Mouse (Mus musculus): ENCODE data around the gene Tmem37. TPM values are rescaled to one million over a fixed set of nuclear protein-coding genes. Genes with fewer than 3 reads are reported as not detected.

The Tmem37 gene
- polyA plus RNA-seq, 1 experiment from 2014 or later: 7.3 TPM

GRCm38 (mm10) chr1:120055475-120055874 is 18.4 kb downstream of the Tmem37 start:
- no peaks in the 10 kb centered on the region for H3K9me3 ChIP-seq (replicated peaks)
- peaks cover 3% of the 10 kb centered on the region; the same call in 1 of the 2 replicates for H3K4me1 ChIP-seq (replicated peaks)
- H3K4me2 ChIP-seq: no peak overlapping the region
- no peaks in the 10 kb centered on the region for H3K36me3 ChIP-seq
- H3K27ac ChIP-seq: no peak overlapping the region
- H3K4me3 ChIP-seq: no peak overlapping the region
- ATAC-seq (replicated peaks; ENCODE audit: insufficient number of reproducible peaks, insufficient read depth, low FRiP score, low read depth): peak; percentile 27; the same call in 1 of the 2 replicates
- H3K9ac ChIP-seq: no peak overlapping the region
- WGBS: 61% methylated on average over 6 of the region's 6 CpGs
- no peaks in the 10 kb centered on the region for H3K27me3 ChIP-seq

DNA sequence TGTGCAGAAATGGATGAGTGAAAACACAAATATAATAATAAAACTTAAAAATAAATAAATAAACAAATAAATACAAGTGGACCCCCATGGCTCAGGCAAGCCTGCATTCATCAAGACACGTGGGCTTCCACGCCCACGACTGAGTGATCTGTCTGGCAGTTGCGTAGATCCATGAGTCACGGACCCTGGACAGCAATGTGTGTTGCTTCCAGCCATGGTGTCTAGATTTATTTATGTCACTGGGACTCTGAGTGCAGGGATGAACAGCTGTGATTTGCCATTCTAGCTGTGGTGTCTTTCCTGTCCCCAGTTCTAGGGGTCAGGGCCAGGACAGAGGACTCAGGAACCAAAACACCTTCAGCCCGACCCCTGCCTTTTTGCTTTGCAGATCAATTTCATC is 18.9 kb downstream of the Tmem37 start:
- H3K4me3 ChIP-seq: no peak overlapping the region
- H3K27ac ChIP-seq: no peak overlapping the region
- no peak overlapping the region for H3K4me2 ChIP-seq
- no peaks in the 10 kb centered on the region for H3K9me3 ChIP-seq (replicated peaks)
- no peak for ATAC-seq (replicated peaks; ENCODE audit: insufficient number of reproducible peaks, insufficient read depth, low FRiP score, low read depth)
- H3K27me3 ChIP-seq: no peaks in the 10 kb centered on the region
- H3K9ac ChIP-seq: no peak overlapping the region
- H3K4me1 ChIP-seq (replicated peaks): peaks cover 3% of the 10 kb centered on the region; the same call in 1 of the 2 replicates
- H3K36me3 ChIP-seq: no peaks in the 10 kb centered on the region
- 78% methylated on average over 6 of the region's 6 CpGs for WGBS

GRCm38 (mm10) chr1:120051070-120051469 is 22.8 kb downstream of the Tmem37 start:
- no peak for ATAC-seq (replicated peaks; ENCODE audit: insufficient number of reproducible peaks, insufficient read depth, low FRiP score, low read depth)
- no peak overlapping the region for H3K9ac ChIP-seq

GRCm38 (mm10) chr1:120047325-120047724 is 26.5 kb downstream of the Tmem37 start:
- no peaks in the 10 kb centered on the region for H3K27me3 ChIP-seq
- no peak overlapping the region for H3K9ac ChIP-seq
- no peaks in the 10 kb centered on the region for H3K4me1 ChIP-seq (replicated peaks)
- no peak overlapping the region for H3K4me2 ChIP-seq
- no peak for ATAC-seq (replicated peaks; ENCODE audit: insufficient number of reproducible peaks, insufficient read depth, low FRiP score, low read depth)
- no peaks in the 10 kb centered on the region for H3K36me3 ChIP-seq
- no peak overlapping the region for H3K4me3 ChIP-seq
- H3K27ac ChIP-seq: no peak overlapping the region
- H3K9me3 ChIP-seq (replicated peaks): no peaks in the 10 kb centered on the region

More at GRCm38 (mm10) chr1:120051070-120051469, 22.8 kb downstream of the Tmem37 start:
- Histone ChIP-seq H3K36me3 (no peaks in the 10 kb centered on the region), H3K4me1 (replicated peaks) (no peaks in the 10 kb centered on the region), H3K9me3 (replicated peaks) (no peaks in the 10 kb centered on the region), H3K4me3 (no peak overlapping the region), H3K27ac (no peak overlapping the region), H3K27me3 (no peaks in the 10 kb centered on the region), H3K4me2 (no peak overlapping the region)
- 52% methylated on average over 1 of the region's 1 CpGs for WGBS

DNA sequence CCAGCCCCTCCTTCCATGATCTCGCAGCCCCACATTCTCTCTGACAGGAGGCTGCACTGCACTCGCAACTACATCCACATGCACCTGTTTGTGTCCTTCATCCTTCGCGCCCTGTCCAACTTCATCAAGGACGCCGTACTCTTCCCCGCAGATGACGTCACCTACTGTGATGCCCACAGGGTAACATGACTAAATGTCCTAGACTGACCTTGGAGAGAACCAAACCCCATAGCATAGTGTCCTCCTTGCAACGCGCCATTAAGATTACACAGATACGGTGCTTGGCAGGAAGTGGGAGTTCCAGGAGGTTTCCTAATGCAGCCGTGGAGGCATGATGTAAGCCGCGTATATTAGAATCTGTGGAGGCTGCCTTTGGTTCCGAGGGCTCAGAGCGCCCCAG is 29.3 kb downstream of the Tmem37 start:
- 80% methylated on average over 16 of the region's 16 CpGs for WGBS
- Histone ChIP-seq H3K9me3 (replicated peaks) (no peaks in the 10 kb centered on the region), H3K4me3 (no peak overlapping the region), H3K4me2 (no peak overlapping the region), H3K9ac (no peak overlapping the region), H3K27ac (no peak overlapping the region), H3K27me3 (no peaks in the 10 kb centered on the region), H3K4me1 (replicated peaks) (no peaks in the 10 kb centered on the region), H3K36me3 (no peaks in the 10 kb centered on the region)
- no peak for ATAC-seq (replicated peaks; ENCODE audit: insufficient number of reproducible peaks, insufficient read depth, low FRiP score, low read depth)

- Histone ChIP-seq H3K4me3 (no peak overlapping the region), H3K4me2 (no peak overlapping the region), H3K4me1 (replicated peaks) (peaks cover under 1% of the 10 kb centered on the region), H3K27me3 (no peaks in the 10 kb centered on the region), H3K36me3 (no peaks in the 10 kb centered on the region), H3K9ac (no peak overlapping the region), H3K27ac (no peak overlapping the region), H3K9me3 (replicated peaks) (no peaks in the 10 kb centered on the region)
- no peak for ATAC-seq (replicated peaks; ENCODE audit: insufficient number of reproducible peaks, insufficient read depth, low FRiP score, low read depth)
- 72% methylated on average over 8 of the region's 8 CpGs for WGBS
These were observed 31.5 kb downstream of the Tmem37 start for GRCm38 (mm10) chr1:120042421-120042820.

DNA sequence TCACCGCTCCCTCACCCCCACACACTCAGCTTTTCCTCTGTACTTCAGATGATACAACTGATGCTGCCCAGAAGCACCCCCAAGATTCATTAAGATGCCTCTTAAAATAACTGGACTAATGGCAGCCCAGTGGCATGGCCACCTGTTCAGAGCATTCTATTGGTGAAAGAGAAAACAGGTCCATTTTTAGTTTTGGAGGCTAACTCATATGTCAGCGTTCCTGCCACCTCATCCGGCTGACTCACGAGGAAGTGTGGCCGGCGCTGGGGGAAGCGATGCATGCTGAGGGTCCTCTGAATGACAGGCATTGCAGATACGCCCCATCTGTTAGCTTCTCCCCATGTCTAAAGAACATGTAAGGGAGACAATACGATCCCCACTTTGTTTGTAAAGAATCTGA is 35.3 kb downstream of the Tmem37 start:
- no peak for ATAC-seq (replicated peaks; ENCODE audit: insufficient number of reproducible peaks, insufficient read depth, low FRiP score, low read depth)
- no peak overlapping the region for H3K9ac ChIP-seq
- WGBS: 74% methylated on average over 9 of the region's 9 CpGs

DNA sequence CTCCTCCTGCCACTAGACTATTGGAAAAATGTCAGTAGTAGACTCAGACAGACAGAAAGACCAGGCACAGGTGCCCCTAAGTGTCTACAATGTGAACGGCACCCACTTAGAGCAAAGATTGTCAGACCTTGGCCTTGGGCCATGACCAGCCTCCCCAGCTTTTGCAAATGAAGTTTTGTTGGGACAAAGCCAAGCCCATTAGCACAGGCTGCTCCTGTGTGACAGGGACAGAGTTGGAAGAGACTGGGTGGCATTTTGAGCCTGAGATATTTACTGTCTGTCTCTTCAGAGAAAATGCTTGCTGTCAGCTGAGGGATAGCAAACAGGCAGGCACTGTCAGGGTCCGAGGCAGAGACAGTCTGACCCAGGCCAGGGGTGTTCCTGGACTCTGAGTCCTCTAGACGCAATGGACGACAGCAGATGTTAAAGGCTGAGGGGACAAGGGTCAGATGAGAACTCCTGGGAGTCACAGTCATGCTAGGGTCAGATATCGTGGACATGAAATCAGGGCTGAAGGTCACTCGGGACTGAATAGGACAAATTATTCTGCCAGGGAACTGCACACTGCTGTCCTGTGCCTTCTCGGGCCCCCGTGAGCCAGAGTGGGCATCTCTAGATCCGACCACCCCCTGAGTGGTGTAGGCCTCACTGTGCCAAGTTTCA is 36.7 kb downstream of the Tmem37 start:
- H3K27me3 ChIP-seq: no peaks in the 10 kb centered on the region
- H3K4me3 ChIP-seq: no peak overlapping the region
- no peak overlapping the region for H3K9ac ChIP-seq
- 0 out of 2 replicates have a peak overlapping the region, but pooled peaks have one; percentile 53 for H3K27ac ChIP-seq
- H3K4me1 ChIP-seq (replicated peaks): peaks cover 13% of the 10 kb centered on the region
- 61% methylated on average over 9 of the region's 9 CpGs for WGBS
- no peak overlapping the region for H3K4me2 ChIP-seq
- H3K36me3 ChIP-seq: no peaks in the 10 kb centered on the region
- H3K9me3 ChIP-seq (replicated peaks): no peaks in the 10 kb centered on the region
- no peak for ATAC-seq (replicated peaks; ENCODE audit: insufficient number of reproducible peaks, insufficient read depth, low FRiP score, low read depth)

More for the DNA sequence above, 35.3 kb downstream of the Tmem37 start:
- Histone ChIP-seq H3K27me3 (no peaks in the 10 kb centered on the region), H3K36me3 (no peaks in the 10 kb centered on the region), H3K4me1 (replicated peaks) (peaks cover 9% of the 10 kb centered on the region), H3K9me3 (replicated peaks) (no peaks in the 10 kb centered on the region), H3K27ac (no peak overlapping the region), H3K4me2 (no peak overlapping the region), H3K4me3 (no peak overlapping the region)

- H3K4me2 ChIP-seq: no peak overlapping the region
- H3K9me3 ChIP-seq (replicated peaks): no peaks in the 10 kb centered on the region
- H3K4me3 ChIP-seq: no peak overlapping the region
- H3K27ac ChIP-seq: no peak overlapping the region
- no peaks in the 10 kb centered on the region for H3K36me3 ChIP-seq
- H3K9ac ChIP-seq: no peak overlapping the region
- 79% methylated on average over 7 of the region's 7 CpGs for WGBS
- ATAC-seq (replicated peaks; ENCODE audit: insufficient number of reproducible peaks, insufficient read depth, low FRiP score, low read depth): no peak
- peaks cover 13% of the 10 kb centered on the region for H3K4me1 ChIP-seq (replicated peaks)
- H3K27me3 ChIP-seq: no peaks in the 10 kb centered on the region
These were observed 38.3 kb downstream of the Tmem37 start for GRCm38 (mm10) chr1:120035456-120036034.

- 73% methylated on average over 1 of the region's 1 CpGs for WGBS
- no peaks in the 10 kb centered on the region for H3K9me3 ChIP-seq (replicated peaks)
- H3K27me3 ChIP-seq: no peaks in the 10 kb centered on the region
- H3K4me3 ChIP-seq: no peak overlapping the region
- H3K4me1 ChIP-seq (replicated peaks): peaks cover 13% of the 10 kb centered on the region
- H3K4me2 ChIP-seq: no peak overlapping the region
- no peaks in the 10 kb centered on the region for H3K36me3 ChIP-seq
- ATAC-seq (replicated peaks; ENCODE audit: insufficient number of reproducible peaks, insufficient read depth, low FRiP score, low read depth): no peak
- no peak overlapping the region for H3K27ac ChIP-seq
- no peak overlapping the region for H3K9ac ChIP-seq
These were observed 39.1 kb downstream of the Tmem37 start for GRCm38 (mm10) chr1:120034793-120035192.

GRCm38 (mm10) chr1:120033469-120033854 is 40.4 kb downstream of the Tmem37 start:
- Histone ChIP-seq H3K9ac (no peak overlapping the region), H3K4me1 (replicated peaks) (peaks cover 13% of the 10 kb centered on the region), H3K4me3 (no peak overlapping the region), H3K27me3 (no peaks in the 10 kb centered on the region), H3K9me3 (replicated peaks) (no peaks in the 10 kb centered on the region), H3K4me2 (no peak overlapping the region), H3K36me3 (no peaks in the 10 kb centered on the region), H3K27ac (no peak overlapping the region)
- 61% methylated on average over 2 of the region's 2 CpGs for WGBS
- ATAC-seq (replicated peaks; ENCODE audit: insufficient number of reproducible peaks, insufficient read depth, low FRiP score, low read depth): no peak

Data from heart, embryonic 15.5 days (tissue).